Mouse (Mus musculus): ENCODE measurements around the gene Eogt. TPM values are rescaled to one million over a fixed set of nuclear protein-coding genes. Genes with fewer than 3 reads are reported as not detected.

The Eogt gene
- polyA plus RNA-seq, 1 experiment from 2014 or later, result 2.1 TPM

DNA sequence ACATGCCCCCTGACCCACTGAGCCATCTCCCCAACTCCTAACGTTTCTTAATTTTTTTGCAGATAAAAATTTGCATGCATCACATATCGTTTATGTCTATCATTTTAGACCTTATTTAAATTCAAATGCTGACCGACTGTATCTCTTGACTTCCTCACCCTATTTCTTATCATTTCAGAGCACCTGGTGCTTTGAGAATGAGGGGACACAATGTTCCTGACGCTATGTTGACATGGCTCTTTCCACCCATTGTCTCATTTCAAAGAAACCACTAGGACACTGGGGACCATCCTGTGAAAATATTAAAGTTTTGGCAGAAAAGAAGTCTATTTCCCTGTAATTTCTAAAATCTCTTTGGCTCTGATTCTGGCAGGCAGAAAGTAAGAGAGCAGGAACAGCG lies 32.1 kb downstream of the Eogt start:
- no peak overlapping the region for H3K4me2 ChIP-seq (ENCODE audit: low read depth, low read length)
- no peak for ATAC-seq (ENCODE audit: low read depth)
- H3K9ac ChIP-seq (ENCODE audit: low read depth, low read length), result no peak overlapping the region
- H3K27me3 ChIP-seq (ENCODE audit: control insufficient read depth, insufficient read depth, low read depth, low read length), result no peaks in the 10 kb centered on the region
- 27% methylated on average over 5 of the region's 5 CpGs for WGBS (ENCODE audit: insufficient replicate concordance)
- H3K4me1 ChIP-seq (ENCODE audit: control insufficient read depth, low read depth, low read length), result no peaks in the 10 kb centered on the region
- H3K4me3 ChIP-seq (ENCODE audit: low read depth, low read length), result no peak overlapping the region
- H3K9me3 ChIP-seq (replicated peaks; ENCODE audit: control insufficient read depth, low read length), result no peaks in the 10 kb centered on the region
- no peaks in the 10 kb centered on the region for H3K36me3 ChIP-seq (ENCODE audit: control insufficient read depth, insufficient read depth)
- no peak overlapping the region for H3K27ac ChIP-seq (ENCODE audit: low read length)

DNA sequence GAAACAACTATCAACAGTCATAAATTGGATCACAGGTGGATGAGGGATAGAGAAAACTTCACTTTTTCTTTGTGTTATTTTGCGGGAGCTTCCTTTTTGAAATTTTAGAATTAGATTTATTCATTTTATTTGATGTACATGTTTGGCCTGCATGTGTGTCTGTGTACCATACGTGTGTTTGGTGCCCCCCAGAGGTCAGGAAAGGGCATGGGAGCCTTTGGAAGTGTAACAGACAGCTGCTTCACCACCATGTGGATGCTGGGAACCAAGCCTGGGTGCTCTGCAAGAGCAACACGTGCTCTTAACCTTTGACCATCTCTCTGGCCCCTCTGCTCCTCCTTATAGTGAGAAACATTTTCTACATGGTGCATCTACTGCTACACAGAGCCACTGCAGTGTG lies 34.2 kb downstream of the Eogt start:
- Histone ChIP-seq H3K9me3 (replicated peaks; ENCODE audit: control insufficient read depth, low read length) (no peaks in the 10 kb centered on the region), H3K4me2 (ENCODE audit: low read depth, low read length) (no peak overlapping the region), H3K9ac (ENCODE audit: low read depth, low read length) (no peak overlapping the region), H3K27ac (ENCODE audit: low read length) (no peak overlapping the region), H3K4me3 (ENCODE audit: low read depth, low read length) (no peak overlapping the region), H3K36me3 (ENCODE audit: control insufficient read depth, insufficient read depth) (no peaks in the 10 kb centered on the region), H3K27me3 (ENCODE audit: control insufficient read depth, insufficient read depth, low read depth, low read length) (no peaks in the 10 kb centered on the region), H3K4me1 (ENCODE audit: control insufficient read depth, low read depth, low read length) (no peaks in the 10 kb centered on the region)
- WGBS (ENCODE audit: insufficient replicate concordance), result 51% methylated on average over 3 of the region's 3 CpGs
- ATAC-seq (ENCODE audit: low read depth), result no peak

DNA sequence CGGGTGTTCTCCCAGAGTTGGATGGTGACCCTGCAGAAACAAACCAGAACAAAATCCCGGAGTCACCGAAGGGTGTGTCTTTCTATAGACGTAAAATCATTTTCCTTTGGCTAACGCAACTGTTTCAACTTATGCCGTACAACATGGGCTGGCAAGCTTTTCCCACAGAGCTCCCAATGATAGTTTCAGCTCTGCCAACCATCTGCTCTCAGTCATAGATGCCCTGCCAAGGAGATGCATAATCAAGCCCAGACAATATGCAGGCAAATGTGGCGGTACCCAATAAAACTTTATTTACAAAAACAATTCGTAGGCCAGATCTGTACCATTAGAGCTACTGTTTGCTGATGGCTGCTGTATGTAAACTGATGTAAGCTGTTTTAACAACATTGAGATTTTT lies 36.8 kb downstream of the Eogt start:
- Histone ChIP-seq H3K36me3 (ENCODE audit: control insufficient read depth, insufficient read depth) (no peaks in the 10 kb centered on the region), H3K27ac (ENCODE audit: low read length) (no peak overlapping the region), H3K9ac (ENCODE audit: low read depth, low read length) (no peak overlapping the region), H3K27me3 (ENCODE audit: control insufficient read depth, insufficient read depth, low read depth, low read length) (no peaks in the 10 kb centered on the region), H3K4me1 (ENCODE audit: control insufficient read depth, low read depth, low read length) (no peaks in the 10 kb centered on the region), H3K4me2 (ENCODE audit: low read depth, low read length) (no peak overlapping the region), H3K4me3 (ENCODE audit: low read depth, low read length) (no peak overlapping the region), H3K9me3 (replicated peaks; ENCODE audit: control insufficient read depth, low read length) (no peaks in the 10 kb centered on the region)
- ATAC-seq (ENCODE audit: low read depth), result no peak
- WGBS (ENCODE audit: insufficient replicate concordance), result 85% methylated on average over 8 of the region's 8 CpGs

DNA sequence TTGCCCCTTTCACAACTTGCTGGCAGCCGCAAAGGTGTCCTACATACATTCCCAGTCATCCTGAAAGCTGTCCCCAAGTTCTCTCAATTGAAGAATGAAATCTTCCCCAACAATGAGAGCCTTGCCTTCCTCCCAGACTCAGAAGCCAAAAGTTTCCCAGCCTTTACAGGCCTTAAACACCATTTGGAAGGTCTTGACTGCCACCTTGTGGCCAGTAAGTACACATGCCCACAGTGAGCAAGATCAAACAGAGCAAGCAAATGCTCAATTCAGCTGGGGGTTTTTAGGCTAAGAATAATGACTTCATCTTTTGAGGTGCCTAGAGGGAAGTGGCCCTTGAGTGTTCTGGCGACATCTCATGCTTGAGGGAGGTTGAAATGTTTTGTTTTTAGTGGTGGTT lies 42.2 kb downstream of the Eogt start:
- 19% methylated on average over 2 of the region's 2 CpGs for WGBS (ENCODE audit: insufficient replicate concordance)

DNA sequence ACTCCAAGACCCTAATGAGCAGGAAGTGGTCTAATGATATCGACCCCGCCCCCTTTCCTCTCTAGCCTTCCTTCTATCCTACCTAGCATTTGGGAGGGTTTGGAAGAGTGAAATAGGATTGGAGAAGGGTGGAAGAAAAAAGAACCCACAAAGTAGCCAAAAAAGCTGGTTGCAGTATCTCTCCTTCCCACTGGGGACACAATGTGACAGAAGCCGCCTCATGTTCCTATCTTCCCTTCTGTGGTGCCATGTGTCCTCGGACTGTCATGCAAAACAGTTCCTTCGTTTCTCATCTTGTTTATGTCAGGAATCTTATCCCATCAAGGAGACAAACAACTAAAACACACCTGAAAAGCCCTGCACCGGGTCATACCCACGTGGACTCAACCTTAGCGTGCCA lies 42.9 kb downstream of the Eogt start:
- Histone ChIP-seq H3K4me1 (ENCODE audit: control insufficient read depth, low read depth, low read length) (no peaks in the 10 kb centered on the region), H3K4me3 (ENCODE audit: low read depth, low read length) (no peak overlapping the region), H3K36me3 (ENCODE audit: control insufficient read depth, insufficient read depth) (no peaks in the 10 kb centered on the region), H3K27ac (ENCODE audit: low read length) (no peak overlapping the region), H3K4me2 (ENCODE audit: low read depth, low read length) (no peak overlapping the region), H3K9me3 (replicated peaks; ENCODE audit: control insufficient read depth, low read length) (no peaks in the 10 kb centered on the region), H3K9ac (ENCODE audit: low read depth, low read length) (no peak overlapping the region), H3K27me3 (ENCODE audit: control insufficient read depth, insufficient read depth, low read depth, low read length) (peaks cover 6% of the 10 kb centered on the region; the same call in 1 of the 2 replicates)
- WGBS (ENCODE audit: insufficient replicate concordance), result 63% methylated on average over 8 of the region's 8 CpGs
- no peak for ATAC-seq (ENCODE audit: low read depth)

More for the DNA sequence above, 42.2 kb downstream of the Eogt start:
- Histone ChIP-seq H3K9ac (ENCODE audit: low read depth, low read length) (no peak overlapping the region), H3K4me2 (ENCODE audit: low read depth, low read length) (no peak overlapping the region), H3K9me3 (replicated peaks; ENCODE audit: control insufficient read depth, low read length) (no peaks in the 10 kb centered on the region), H3K27ac (ENCODE audit: low read length) (no peak overlapping the region), H3K36me3 (ENCODE audit: control insufficient read depth, insufficient read depth) (no peaks in the 10 kb centered on the region), H3K4me1 (ENCODE audit: control insufficient read depth, low read depth, low read length) (no peaks in the 10 kb centered on the region), H3K27me3 (ENCODE audit: control insufficient read depth, insufficient read depth, low read depth, low read length) (peaks cover 3% of the 10 kb centered on the region; the same call in 1 of the 2 replicates), H3K4me3 (ENCODE audit: low read depth, low read length) (no peak overlapping the region)
- ATAC-seq (ENCODE audit: low read depth), result no peak

DNA sequence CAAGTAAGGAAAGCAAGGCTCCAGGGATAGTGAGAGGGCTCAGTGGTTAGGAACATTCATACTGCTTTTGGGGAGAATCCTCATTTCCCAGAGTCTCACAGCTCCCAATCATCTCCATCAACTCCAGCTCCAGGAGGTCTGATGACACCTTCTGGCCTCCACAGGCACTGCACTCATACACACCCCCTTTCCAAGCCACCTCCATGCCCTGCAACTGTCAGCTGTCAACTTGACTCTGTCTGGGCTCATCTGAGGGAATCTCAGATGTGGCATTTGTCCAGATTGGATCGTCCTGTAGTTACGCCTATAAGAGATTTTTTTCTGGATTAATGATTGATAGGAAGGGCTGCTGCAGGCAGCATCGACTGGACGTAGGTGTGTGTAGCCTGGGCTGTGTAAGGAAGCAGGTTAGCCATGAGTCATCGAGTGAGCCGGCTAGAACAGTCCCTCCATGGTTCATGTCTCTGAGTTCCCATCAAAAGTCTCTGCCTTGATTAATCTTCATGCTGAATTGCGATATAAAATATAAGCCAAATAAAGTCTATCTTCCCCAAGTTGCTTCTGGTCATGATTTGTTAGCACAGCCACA lies 44.6 kb downstream of the Eogt start:
- H3K27ac ChIP-seq (ENCODE audit: low read length), result no peak overlapping the region
- H3K9ac ChIP-seq (ENCODE audit: low read depth, low read length), result no peak overlapping the region
- H3K36me3 ChIP-seq (ENCODE audit: control insufficient read depth, insufficient read depth), result no peaks in the 10 kb centered on the region
- H3K4me3 ChIP-seq (ENCODE audit: low read depth, low read length), result no peak overlapping the region
- no peak for ATAC-seq (ENCODE audit: low read depth)
- peaks cover 6% of the 10 kb centered on the region; the same call in 1 of the 2 replicates for H3K27me3 ChIP-seq (ENCODE audit: control insufficient read depth, insufficient read depth, low read depth, low read length)
- H3K4me1 ChIP-seq (ENCODE audit: control insufficient read depth, low read depth, low read length), result no peaks in the 10 kb centered on the region
- no peak overlapping the region for H3K4me2 ChIP-seq (ENCODE audit: low read depth, low read length)
- 50% methylated on average over 7 of the region's 7 CpGs for WGBS (ENCODE audit: insufficient replicate concordance)
- H3K9me3 ChIP-seq (replicated peaks; ENCODE audit: control insufficient read depth, low read length), result no peaks in the 10 kb centered on the region

DNA sequence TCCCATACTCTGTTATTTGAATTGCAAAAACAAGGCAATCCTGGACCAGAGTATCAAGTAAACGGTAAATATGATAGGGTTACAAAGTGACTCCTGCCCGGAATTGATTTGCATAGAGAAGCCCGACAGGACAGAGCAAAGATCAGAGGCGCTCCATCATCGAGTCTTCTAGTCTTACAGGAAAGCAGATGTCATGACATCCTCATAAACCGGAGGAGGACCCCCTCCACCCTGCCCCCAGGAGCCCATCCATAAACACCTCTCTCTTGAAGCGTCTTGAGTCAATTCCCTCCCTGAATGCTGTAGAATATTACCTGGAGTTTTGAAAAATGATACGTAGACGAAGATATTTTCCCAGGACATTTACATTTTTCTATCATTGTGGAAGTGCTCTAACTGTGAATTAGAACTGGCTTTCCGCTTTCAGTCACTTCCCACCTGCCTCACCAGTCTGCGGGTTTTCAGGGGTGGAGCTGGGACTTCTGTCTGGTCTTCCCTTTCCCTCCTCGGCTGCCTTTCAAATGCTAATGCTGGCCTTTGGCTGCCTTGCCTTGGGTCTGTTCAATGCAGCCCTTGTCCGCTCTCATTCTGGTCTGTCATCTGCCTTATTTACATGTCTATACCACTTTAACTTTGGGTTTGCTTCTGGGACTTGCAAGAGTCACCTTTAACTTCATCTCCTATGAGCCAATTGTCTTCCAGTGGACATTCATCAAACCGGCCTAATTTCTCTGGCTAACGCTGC lies 46.9 kb downstream of the Eogt start:
- Histone ChIP-seq H3K27ac (ENCODE audit: low read length) (no peak overlapping the region), H3K9me3 (replicated peaks; ENCODE audit: control insufficient read depth, low read length) (no peaks in the 10 kb centered on the region)
- 7% methylated on average over 15 of the region's 15 CpGs for WGBS (ENCODE audit: insufficient replicate concordance)

DNA sequence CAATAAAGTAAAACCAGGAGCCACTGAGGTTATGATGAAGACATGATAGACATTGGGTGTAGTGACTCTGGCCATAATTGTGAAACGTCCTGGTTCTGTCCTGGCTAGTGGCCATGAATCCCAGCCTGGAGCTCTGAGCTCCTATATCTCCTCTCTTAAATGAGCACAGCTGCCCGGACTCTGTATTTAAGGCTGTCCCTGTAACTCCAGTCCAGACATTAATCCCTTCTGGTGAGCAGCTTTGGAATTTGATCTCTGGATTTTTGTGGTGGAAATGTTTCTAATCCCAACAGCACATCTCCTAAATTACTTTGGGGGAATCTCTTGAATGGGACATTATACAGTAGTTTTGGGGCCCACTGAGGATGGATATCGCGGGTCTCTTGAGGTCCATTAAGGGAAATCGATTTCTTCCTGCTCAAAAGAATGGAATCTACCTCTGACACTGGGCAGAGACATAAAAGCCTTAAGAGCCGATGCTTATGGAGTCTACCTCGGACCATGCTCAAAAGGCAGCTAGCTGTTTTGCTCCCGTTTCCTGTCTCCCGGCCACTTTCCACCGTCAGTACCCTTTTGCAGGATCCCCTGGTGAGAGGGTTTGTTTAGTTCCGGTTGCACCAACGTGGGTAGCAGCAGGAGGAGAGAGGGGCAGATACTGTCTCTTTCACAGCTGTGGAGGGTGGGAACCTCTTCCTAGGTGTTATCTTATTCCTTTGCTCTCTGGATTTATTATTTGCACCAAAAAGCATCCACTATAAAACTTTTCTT lies 47.6 kb downstream of the Eogt start:
- WGBS (ENCODE audit: insufficient replicate concordance), result 15% methylated on average over 12 of the region's 12 CpGs
- ATAC-seq (ENCODE audit: low read depth), result no peak
- Histone ChIP-seq H3K27ac (ENCODE audit: low read length) (no peak overlapping the region), H3K9me3 (replicated peaks; ENCODE audit: control insufficient read depth, low read length) (no peaks in the 10 kb centered on the region), H3K27me3 (ENCODE audit: control insufficient read depth, insufficient read depth, low read depth, low read length) (peaks cover 6% of the 10 kb centered on the region; the same call in 1 of the 2 replicates), H3K4me3 (ENCODE audit: low read depth, low read length) (no peak overlapping the region), H3K4me1 (ENCODE audit: control insufficient read depth, low read depth, low read length) (no peaks in the 10 kb centered on the region), H3K9ac (ENCODE audit: low read depth, low read length) (no peak overlapping the region), H3K36me3 (ENCODE audit: control insufficient read depth, insufficient read depth) (no peaks in the 10 kb centered on the region), H3K4me2 (ENCODE audit: low read depth, low read length) (no peak overlapping the region)

More for the DNA sequence above, 46.9 kb downstream of the Eogt start:
- H3K36me3 ChIP-seq (ENCODE audit: control insufficient read depth, insufficient read depth), result no peaks in the 10 kb centered on the region
- H3K9ac ChIP-seq (ENCODE audit: low read depth, low read length), result no peak overlapping the region
- no peak overlapping the region for H3K4me3 ChIP-seq (ENCODE audit: low read depth, low read length)
- H3K4me1 ChIP-seq (ENCODE audit: control insufficient read depth, low read depth, low read length), result no peaks in the 10 kb centered on the region
- H3K4me2 ChIP-seq (ENCODE audit: low read depth, low read length), result no peak overlapping the region
- peaks cover 6% of the 10 kb centered on the region; the same call in 1 of the 2 replicates for H3K27me3 ChIP-seq (ENCODE audit: control insufficient read depth, insufficient read depth, low read depth, low read length)
- ATAC-seq (ENCODE audit: low read depth), result no peak

DNA sequence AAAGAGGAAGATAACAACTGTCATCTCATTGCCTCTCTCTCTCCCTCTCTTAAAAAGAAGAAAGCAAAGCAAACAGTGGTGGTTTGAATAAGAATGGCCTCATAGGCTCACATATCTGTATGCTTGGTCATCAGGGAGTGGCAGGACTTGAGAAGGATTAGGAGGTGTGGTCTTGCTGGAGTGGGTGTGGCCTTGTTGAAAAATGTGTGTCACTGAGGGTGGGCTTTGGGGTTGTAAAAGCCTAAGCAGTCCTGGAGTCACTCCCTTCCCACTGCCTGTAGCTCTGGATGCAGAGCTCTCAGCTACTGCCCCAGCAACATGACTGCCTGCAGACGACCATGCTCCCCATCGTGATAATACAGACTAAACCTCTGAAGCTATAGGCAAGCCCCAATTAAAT lies 66.6 kb downstream of the Eogt start:
- Histone ChIP-seq H3K4me2 (ENCODE audit: low read depth, low read length) (no peak overlapping the region), H3K27ac (ENCODE audit: low read length) (no peak overlapping the region), H3K4me3 (ENCODE audit: low read depth, low read length) (no peak overlapping the region), H3K9me3 (replicated peaks; ENCODE audit: control insufficient read depth, low read length) (no peaks in the 10 kb centered on the region), H3K9ac (ENCODE audit: low read depth, low read length) (no peak overlapping the region), H3K4me1 (ENCODE audit: control insufficient read depth, low read depth, low read length) (no peaks in the 10 kb centered on the region), H3K36me3 (ENCODE audit: control insufficient read depth, insufficient read depth) (no peaks in the 10 kb centered on the region), H3K27me3 (ENCODE audit: control insufficient read depth, insufficient read depth, low read depth, low read length) (no peaks in the 10 kb centered on the region)
- 64% methylated on average over 2 of the region's 2 CpGs for WGBS (ENCODE audit: insufficient replicate concordance)
- no peak for ATAC-seq (ENCODE audit: low read depth)

Measured in liver, embryonic 16.5 days (tissue).